Mouse (Mus musculus) activated CD4-positive, CD25-positive, alpha-beta regulatory T cell, adult 9 weeks (primary cell): Measurements from ENCODE around the gene Agtr2. TPM values are rescaled to one million over a fixed set of nuclear protein-coding genes. Genes with fewer than 3 reads are reported as not detected.

Experiments used
- polyA plus RNA-seq: library from polyadenylated mRNA; unstranded; fragments of 100-300 nt; shearing (Covaris generic); gene quantifications from one replicate; pipeline ENCODE4 v1.2.1, GENCODE M21; 2017

Gene Agtr2
- not detected for polyA plus RNA-seq

DNA sequence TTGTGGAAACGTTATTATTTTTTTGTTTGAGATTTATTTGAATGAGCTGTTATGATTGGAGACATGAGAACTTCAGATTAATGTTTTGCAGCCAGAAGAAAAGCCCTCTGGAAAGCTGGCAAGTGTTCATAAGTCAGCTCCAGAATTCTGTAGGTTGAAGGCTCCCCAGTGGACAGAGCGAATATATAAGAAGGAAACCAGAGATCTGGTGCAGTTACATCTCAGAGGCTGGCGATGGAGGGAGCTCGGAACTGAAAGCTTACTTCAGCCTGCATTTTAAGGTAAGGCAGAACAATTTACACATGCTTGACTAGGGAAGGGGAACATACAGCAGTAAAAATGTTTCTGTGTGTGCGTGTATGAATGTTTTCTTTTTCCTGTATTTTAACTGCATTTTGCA lies at the start of gene Agtr2:
Gene Agtr2, plus strand, starts transcription at position 131 of the 400 bp plus-strand sequence.

Other genes starting within 250 kb of the Agtr2 start
- gene Slc6a14, start 230.4 kb downstream of the Agtr2 start, polyA plus RNA-seq: not detected